Mouse (Mus musculus) heart, postnatal 25 days (tissue): Measurements from ENCODE around the gene Tmem145. TPM values are rescaled to one million over a fixed set of nuclear protein-coding genes. Genes with fewer than 3 reads are reported as not detected.

Experiments
- total RNA-seq, 2 experiments: library from RNA; stranded (reverse); gene quantifications; 2 replicates each; pipeline ENCODE4 v1.2.3; 2021

Gene Tmem145
- total RNA-seq, 2 experiments from 2014 or later: not detected

Other genes starting within 250 kb of the Tmem145 start
- 1 to 10 TPM; 4.5 to 4.8 TPM for gene Grik5, start 233.8 kb upstream of the Tmem145 start, total RNA-seq
- gene Zfp574, start 233.5 kb upstream of the Tmem145 start, total RNA-seq: 1 to 10 TPM; 9.8 to 9.9 TPM
- gene Pou2f2, start 126.4 kb upstream of the Tmem145 start, total RNA-seq: under 1 TPM; 0.60 to 0.61 TPM
- 10 to 100 TPM; 13.6 to 20.2 TPM for gene Dedd2, start 85.5 kb upstream of the Tmem145 start, total RNA-seq
- gene Zfp526, start 84.7 kb upstream of the Tmem145 start, total RNA-seq: 1 to 10 TPM; 8.0 to 9.1 TPM
- 10 to 100 TPM; 62.6 to 64.6 TPM for gene Gsk3a, start 68.3 kb upstream of the Tmem145 start, total RNA-seq
- gene Erf, start 55.3 kb upstream of the Tmem145 start, total RNA-seq: 10 to 100 TPM; 19.2 to 29.6 TPM
- 10 to 100 TPM; 61.9 to 65.9 TPM for gene Cic, start 38.4 kb upstream of the Tmem145 start, total RNA-seq
- gene Pafah1b3, start 8.1 kb upstream of the Tmem145 start, total RNA-seq: 1 to 10 TPM; 2.7 to 4.3 TPM
- gene Prr19, start 4.7 kb upstream of the Tmem145 start, total RNA-seq: not detected
- 10 to 100 TPM; 25.1 to 26.6 TPM for gene Megf8, start 11.1 kb downstream of the Tmem145 start, total RNA-seq
- not detected for gene Cnfn, start 63.6 kb downstream of the Tmem145 start, total RNA-seq
- gene Lipe, start 92.6 kb downstream of the Tmem145 start, total RNA-seq: 10 to 100 TPM; 40.5 to 41.5 TPM
- not detected for gene Cxcl17, start 106.8 kb downstream of the Tmem145 start, total RNA-seq
- 10 to 100 TPM; 12.4 to 14.7 TPM for gene Ceacam1, start 171.5 kb downstream of the Tmem145 start, total RNA-seq
- 1 to 10 TPM; 2.2 to 2.4 TPM for gene Ceacam2, start 233.8 kb downstream of the Tmem145 start, total RNA-seq